Mouse (Mus musculus) neural tube, embryonic 11.5 days (tissue): ENCODE data around the gene Dnm2. TPM values are rescaled to one million over a fixed set of nuclear protein-coding genes. Genes with fewer than 3 reads are reported as not detected.
A peak's percentile ranks its signal among the peaks of the same experiment; 100 is the strongest.

Experiments used
- ATAC-seq: fragments of 200-750 bp; cut with Nextera tagmentation; 2 replicates; pipeline ENCODE4 v1.8.0; 2017; ENCODE audit warnings: moderate number of reproducible peaks, mild to moderate bottlenecking, moderate TSS enrichment, moderate library complexity; ENCODE audit not compliant: insufficient read depth, low FRiP score, low TSS enrichment
- DNase-seq: peaks from one replicate; pipeline ENCODE4 v3.0.0-alpha.2; 2015; ENCODE audit warnings: low spot score
- H3K27ac ChIP-seq: fragments of 300-500 bp; sonication (generic); 2 replicates; pipeline ENCODE4 v1.5.1; 2014; ENCODE audit warnings: low read depth, mild to moderate bottlenecking, low read length
- H3K27me3 ChIP-seq: fragments of 300-500 bp; sonication (generic); 2 replicates; pipeline ENCODE4 v1.6.1; 2014; ENCODE audit warnings: mild to moderate bottlenecking, low read length, mixed read lengths; ENCODE audit not compliant: control insufficient read depth, insufficient read depth
- H3K36me3 ChIP-seq: fragments of 300-500 bp; sonication (generic); 2 replicates; pipeline ENCODE4 v1.6.1; 2014; ENCODE audit warnings: mild to moderate bottlenecking, low read length, moderate library complexity, mixed read lengths; ENCODE audit not compliant: control insufficient read depth, insufficient read depth
- H3K4me1 ChIP-seq: fragments of 300-500 bp; sonication (generic); 2 replicates; pipeline ENCODE4 v1.6.1; 2014; ENCODE audit warnings: low read length, mixed read lengths; ENCODE audit not compliant: control insufficient read depth, insufficient read depth
- H3K4me2 ChIP-seq: fragments of 300-500 bp; sonication (generic); 2 replicates; pipeline ENCODE4 v1.6.1; 2014; ENCODE audit warnings: low read depth, mild to moderate bottlenecking, moderate library complexity
- H3K4me3 ChIP-seq: fragments of 300-500 bp; sonication (generic); 2 replicates; pipeline ENCODE4 v1.5.1; 2014; ENCODE audit warnings: low read depth, low read length
- H3K9ac ChIP-seq: fragments of 300-500 bp; sonication (generic); 2 replicates; pipeline ENCODE4 v1.6.1; 2014; ENCODE audit warnings: mild to moderate bottlenecking, low read length
- H3K9me3 ChIP-seq: fragments of 300-500 bp; sonication (generic); 2 replicates; pipeline ENCODE4 v1.6.1; 2016; ENCODE audit warnings: low read length; ENCODE audit not compliant: control insufficient read depth
- WGBS: fragments of 180-500 bp; shearing (Covaris S2); extraction: QIAGEN DNeasy Blood & Tissue Kit; methylation state at CpG from one replicate; pipeline ENCODE4 v1.1.7; 2014; 5-methylcytosine and 5-hydroxymethylcytosine counted together
- polyA plus RNA-seq: library from polyadenylated mRNA; unstranded; fragments of >200 nt; fragmentation: Nextera tagmentation; extraction: Ambion mirVana; gene quantifications from 2 replicates; pipeline ENCODE4 v1.2.1, GENCODE M21; 2014

The Dnm2 gene
- polyA plus RNA-seq, 1 experiment from 2014 or later: 69.7 TPM

DNA sequence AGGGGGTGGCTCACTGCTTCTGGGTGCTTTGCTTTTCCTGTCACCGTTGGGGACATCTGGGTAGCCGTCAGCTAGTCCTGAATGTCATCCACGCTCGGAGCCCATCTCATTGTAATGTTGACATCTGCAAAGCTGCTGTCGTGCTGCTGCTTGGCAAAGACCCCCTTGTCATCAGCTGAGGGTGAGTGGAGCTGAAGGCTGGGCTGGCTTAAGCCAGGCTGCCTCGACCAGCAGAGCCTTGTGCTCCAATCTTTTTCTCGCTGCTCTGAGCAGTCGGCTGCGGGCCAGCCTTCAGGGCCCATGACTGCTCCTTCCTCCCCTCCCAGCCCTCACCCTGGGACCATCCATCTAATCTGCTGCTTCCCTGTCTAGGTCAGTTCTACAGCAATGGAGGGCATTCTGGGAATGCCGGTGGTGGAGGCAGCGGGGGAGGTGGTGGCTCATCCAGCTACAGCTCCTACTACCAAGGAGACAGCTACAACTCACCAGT is 21.9 kb upstream of the Dnm2 start:
- no peak for ATAC-seq
- WGBS: 88% methylated on average over 11 of the region's 11 CpGs
- H3K9ac ChIP-seq: no peak overlapping the region
- no peak overlapping the region for H3K4me3 ChIP-seq
- DNase-seq: no peak
- no peaks in the 10 kb centered on the region for H3K27me3 ChIP-seq
- H3K36me3 ChIP-seq: peaks cover 40% of the 10 kb centered on the region
- no peak overlapping the region for H3K27ac ChIP-seq
- no peaks in the 10 kb centered on the region for H3K4me1 ChIP-seq
- H3K4me2 ChIP-seq: no peak overlapping the region
- H3K9me3 ChIP-seq: no peaks in the 10 kb centered on the region

GRCm38 (mm10) chr9:21403745-21404144 is 21.0 kb upstream of the Dnm2 start:
- DNase-seq (no peak), ATAC-seq (no peak)
- 96% methylated on average over 5 of the region's 5 CpGs for WGBS
- H3K9me3 ChIP-seq: no peaks in the 10 kb centered on the region
- peaks cover 37% of the 10 kb centered on the region for H3K36me3 ChIP-seq
- no peaks in the 10 kb centered on the region for H3K4me1 ChIP-seq
- no peaks in the 10 kb centered on the region for H3K27me3 ChIP-seq
- H3K27ac ChIP-seq: no peak overlapping the region
- H3K4me2 ChIP-seq: no peak overlapping the region
- no peak overlapping the region for H3K9ac ChIP-seq
- no peak overlapping the region for H3K4me3 ChIP-seq

DNA sequence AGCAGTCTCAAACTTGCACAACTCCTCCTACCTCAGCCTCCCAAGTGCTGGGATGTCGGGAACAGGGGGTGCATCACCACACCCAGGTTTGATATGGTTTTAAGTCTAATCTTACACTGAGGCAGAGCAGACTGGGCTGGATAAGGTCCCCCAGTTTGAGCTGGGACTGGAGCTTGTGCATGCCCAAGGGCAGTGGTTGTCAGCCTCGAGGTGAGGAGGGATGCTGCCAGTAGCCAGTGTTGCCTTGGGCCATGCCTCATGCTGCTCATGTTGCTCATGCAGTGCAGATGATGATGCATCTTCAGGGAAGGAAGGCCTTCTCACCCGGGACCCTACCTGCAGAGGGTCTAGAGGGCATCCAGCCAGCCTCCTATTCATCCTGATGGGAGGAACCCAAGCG is 19.2 kb upstream of the Dnm2 start:
- ATAC-seq (no peak), DNase-seq (no peak)
- Histone ChIP-seq H3K4me2 (no peak overlapping the region), H3K4me3 (no peak overlapping the region), H3K27me3 (no peaks in the 10 kb centered on the region), H3K27ac (no peak overlapping the region), H3K4me1 (no peaks in the 10 kb centered on the region), H3K36me3 (peaks cover 32% of the 10 kb centered on the region), H3K9me3 (no peaks in the 10 kb centered on the region), H3K9ac (no peak overlapping the region)
- 67% methylated on average over 4 of the region's 4 CpGs for WGBS

GRCm38 (mm10) chr9:21407951-21408350 is 16.8 kb upstream of the Dnm2 start:
- ATAC-seq (no peak), DNase-seq (no peak)
- Histone ChIP-seq H3K4me2 (no peak overlapping the region), H3K27ac (no peak overlapping the region), H3K4me1 (peaks cover 2% of the 10 kb centered on the region; the same call in 1 of the 2 replicates), H3K9ac (no peak overlapping the region), H3K27me3 (no peaks in the 10 kb centered on the region), H3K9me3 (no peaks in the 10 kb centered on the region), H3K36me3 (peaks cover 20% of the 10 kb centered on the region), H3K4me3 (no peak overlapping the region)
- WGBS: 17% methylated on average over 4 of the region's 4 CpGs

GRCm38 (mm10) chr9:21408624-21409023 is 16.1 kb upstream of the Dnm2 start:
- H3K36me3 ChIP-seq: peaks cover 17% of the 10 kb centered on the region
- peaks cover 2% of the 10 kb centered on the region; the same call in 1 of the 2 replicates for H3K4me1 ChIP-seq
- no peak for ATAC-seq
- H3K27ac ChIP-seq: no peak overlapping the region
- 78% methylated on average over 7 of the region's 7 CpGs for WGBS
- no peak overlapping the region for H3K9ac ChIP-seq
- H3K4me3 ChIP-seq: no peak overlapping the region
- no peaks in the 10 kb centered on the region for H3K9me3 ChIP-seq
- H3K4me2 ChIP-seq: no peak overlapping the region
- no peak for DNase-seq
- H3K27me3 ChIP-seq: no peaks in the 10 kb centered on the region

DNA sequence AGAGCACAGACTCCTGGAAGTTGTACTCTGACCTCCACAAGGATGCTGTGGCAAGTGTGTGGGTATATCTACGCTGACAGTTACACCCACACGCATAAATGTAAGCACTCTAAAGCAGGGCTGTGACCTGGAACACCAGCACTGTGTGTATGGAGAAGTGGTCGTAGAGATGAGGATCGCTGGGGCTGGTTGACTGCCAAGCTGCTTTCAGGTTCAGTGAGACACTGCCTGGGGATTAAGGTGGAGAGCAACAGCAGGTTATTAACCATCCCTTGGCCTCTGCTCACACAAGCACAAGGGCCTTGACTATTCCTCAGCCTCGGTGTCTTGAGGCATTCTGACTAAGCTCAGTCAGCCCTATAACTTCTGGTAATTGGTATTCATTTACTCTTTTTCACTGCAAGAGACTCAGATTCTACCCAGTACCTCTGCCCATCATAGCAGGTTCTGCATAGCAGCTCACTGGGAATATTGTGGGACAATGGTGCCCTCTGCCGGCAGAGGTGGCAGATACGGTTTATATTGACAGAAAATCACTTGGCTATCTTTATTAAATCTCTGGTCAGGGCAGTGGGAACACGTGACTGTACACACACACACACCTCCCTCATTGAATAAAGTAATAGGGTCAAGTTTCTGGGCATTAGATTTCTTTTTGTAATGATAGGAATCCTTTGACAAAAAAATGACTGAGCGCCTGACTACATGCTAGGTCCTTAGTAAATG is 15.0 kb upstream of the Dnm2 start:
- peak; percentile 85 for DNase-seq
- H3K4me2 ChIP-seq: no peak overlapping the region
- peaks cover 9% of the 10 kb centered on the region for H3K36me3 ChIP-seq
- no peak overlapping the region for H3K4me3 ChIP-seq
- no peaks in the 10 kb centered on the region for H3K9me3 ChIP-seq
- no peak overlapping the region for H3K9ac ChIP-seq
- H3K27ac ChIP-seq: no peak overlapping the region
- peaks cover 2% of the 10 kb centered on the region; the same call in 1 of the 2 replicates for H3K4me1 ChIP-seq
- 36% methylated on average over 9 of the region's 9 CpGs for WGBS
- ATAC-seq: peak; percentile 14; the same call in 1 of the 2 replicates
- no peaks in the 10 kb centered on the region for H3K27me3 ChIP-seq

DNA sequence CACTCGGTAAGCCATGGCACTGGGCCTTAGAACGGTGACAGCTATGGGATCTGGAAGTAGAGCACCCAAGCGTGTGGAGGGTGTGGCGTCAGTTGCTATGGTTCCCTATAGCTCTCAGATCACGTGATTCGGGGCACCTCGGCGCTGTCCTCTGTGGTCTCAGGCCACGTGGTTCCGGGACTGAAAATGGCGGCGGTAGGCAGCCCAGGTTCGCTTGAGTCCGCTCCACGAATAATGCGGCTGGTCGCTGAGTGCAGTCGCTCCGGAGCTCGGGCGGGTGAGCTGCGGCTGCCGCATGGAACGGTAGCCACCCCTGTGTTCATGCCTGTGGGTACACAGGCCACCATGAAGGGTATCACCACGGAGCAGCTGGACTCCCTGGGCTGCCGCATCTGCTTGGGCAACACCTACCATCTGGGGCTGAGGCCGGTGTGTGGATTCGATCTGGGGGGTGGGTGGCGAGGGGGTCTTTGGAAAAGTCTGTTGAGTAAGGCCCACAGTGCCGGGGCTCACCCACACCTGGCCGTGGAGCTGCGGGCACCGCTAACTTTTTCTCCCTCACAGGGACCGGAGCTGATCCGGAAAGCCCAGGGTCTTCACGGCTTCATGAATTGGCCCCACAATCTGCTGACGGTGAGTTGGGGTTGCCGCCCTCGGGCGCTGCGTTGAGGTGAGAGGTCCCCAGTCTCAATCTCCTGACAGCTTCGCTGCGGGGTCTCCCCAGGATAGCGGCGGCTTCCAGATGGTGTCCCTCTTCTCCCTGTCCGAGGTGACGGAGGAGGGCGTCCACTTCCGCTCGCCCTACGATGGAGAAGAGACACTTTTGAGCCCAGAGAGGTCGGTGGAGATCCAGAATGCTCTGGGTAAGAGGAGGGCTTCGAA is 12.8 kb upstream of the Dnm2 start, which contains the start of gene Qtrt1:
TSS of gene Qtrt1 (plus strand) at position 169 of the 882 bp plus-strand sequence.
- peaks cover 2% of the 10 kb centered on the region; the same call in 1 of the 2 replicates for H3K36me3 ChIP-seq
- no peaks in the 10 kb centered on the region for H3K27me3 ChIP-seq
- peaks cover 2% of the 10 kb centered on the region; the same call in 1 of the 2 replicates for H3K4me1 ChIP-seq
- DNase-seq (peak; percentile 88), ATAC-seq (peak; percentile 97)
- H3K9ac ChIP-seq: peak within 1 kb of the TSS; percentile 60
- WGBS: 2% methylated on average over 53 of the region's 53 CpGs
- no peak within 1 kb of the TSS for H3K27ac ChIP-seq
- no peaks in the 10 kb centered on the region for H3K9me3 ChIP-seq
- H3K4me3 ChIP-seq: peak within 1 kb of the TSS; percentile 57
- peak within 1 kb of the TSS; percentile 89 for H3K4me2 ChIP-seq

DNA sequence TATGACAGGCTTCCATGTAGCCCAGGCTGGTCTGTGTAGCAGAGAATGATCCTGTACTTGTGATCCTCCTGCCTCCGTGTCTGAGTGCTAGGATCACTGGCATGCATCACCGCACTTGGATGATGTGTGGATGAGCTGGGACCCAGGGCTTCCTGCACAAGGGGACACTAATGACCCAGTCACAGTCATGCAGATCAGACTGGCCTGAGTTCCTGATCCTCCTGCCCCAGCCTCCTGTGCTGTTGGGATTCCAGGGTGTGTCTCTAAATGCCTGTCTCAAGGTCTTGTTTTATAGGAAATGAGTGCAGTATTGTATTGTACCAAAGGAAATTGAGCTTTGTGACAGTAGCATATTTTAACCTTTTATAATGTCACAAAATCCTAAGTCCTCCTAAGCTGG is 6.8 kb upstream of the Dnm2 start:
- no peaks in the 10 kb centered on the region for H3K27me3 ChIP-seq
- 97% methylated on average over 2 of the region's 2 CpGs for WGBS
- no peak overlapping the region for H3K4me3 ChIP-seq
- DNase-seq (no peak), ATAC-seq (no peak)
- H3K9me3 ChIP-seq: no peaks in the 10 kb centered on the region
- peaks cover 11% of the 10 kb centered on the region for H3K36me3 ChIP-seq
- H3K9ac ChIP-seq: no peak overlapping the region
- no peak overlapping the region for H3K4me2 ChIP-seq
- H3K4me1 ChIP-seq: no peaks in the 10 kb centered on the region
- H3K27ac ChIP-seq: no peak overlapping the region
